In genomic region chr14:35554288-35554687, GRCm38 (mm10) we compare ENCODE assay signal across 15 mouse cellular contexts.
DNase-seq lines count a peak whose midpoint lies in the region; ATAC-seq and TF ChIP-seq lines count a peak whose summit lies in the region.
"Had no signal": no experiment of that assay in that cellular context is flagged by ENCODE, and none has a peak within 500 bp of the region (broad histone marks: within the 10 kb centered on the region; RNA-seq: fewer than 3 reads in every experiment).

No protein-coding gene starts in this region.

- no peak overlapping the region for H3K4me2 ChIP-seq in intestine, embryonic 15.5 days (replicated peaks)
- no peak overlapping the region for H3K4me2 ChIP-seq in liver, postnatal 0 days (ENCODE audit: low read depth, low read length)
- H3K4me2 ChIP-seq: hindbrain, embryonic 14.5 days; liver, embryonic 11.5 days had no signal

- H3K4me3 ChIP-seq in intestine, embryonic 15.5 days (replicated peaks), result no peak overlapping the region
- H3K4me3 ChIP-seq in liver, postnatal 0 days (ENCODE audit: low read depth, low read length), result no peak overlapping the region

- no peaks in the 10 kb centered on the region for H3K4me1 ChIP-seq in intestine, embryonic 15.5 days (replicated peaks)
- no peaks in the 10 kb centered on the region for H3K4me1 ChIP-seq in liver, postnatal 0 days (ENCODE audit: insufficient read depth)

- H3K9ac ChIP-seq in intestine, embryonic 15.5 days, result no peak overlapping the region
- no peak overlapping the region for H3K9ac ChIP-seq in liver, postnatal 0 days (replicated peaks)
- H3K9ac ChIP-seq: hindbrain, embryonic 14.5 days had no signal

- no peak for TF ChIP-seq EP300 in liver, postnatal 0 days (IDR thresholded peaks at IDR 0.05; ENCODE audit: low read depth)

- H3K36me3 ChIP-seq in intestine, embryonic 15.5 days, result no peaks in the 10 kb centered on the region
- H3K36me3 ChIP-seq in liver, postnatal 0 days (replicated peaks; ENCODE audit: insufficient read depth, low read length), result no peaks in the 10 kb centered on the region

- no peak for TF ChIP-seq CTCF in liver, postnatal 0 days (IDR thresholded peaks at IDR 0.05; ENCODE audit: low read depth)

- intact Hi-C loops in left cerebral cortex, postnatal 4 days (cut with DNase I), result no loop called here
- intact Hi-C loops in left cerebral cortex, postnatal 36 days (cut with DNase I), result no loop called here

- no peak overlapping the region for H3K27ac ChIP-seq in intestine, embryonic 15.5 days
- H3K27ac ChIP-seq in liver, postnatal 0 days (ENCODE audit: low read depth), result no peak overlapping the region
- H3K27ac ChIP-seq: hindbrain, embryonic 14.5 days had no signal

- no peak for DNase-seq in cerebellum, adult 11 months
- DNase-seq in left cerebral cortex, adult 11 months (ENCODE audit: low spot score), result peak; percentile 70
- no peak for DNase-seq in left cerebral cortex, postnatal 4 days
- peak; percentile 60 to 61 for DNase-seq in layer of hippocampus, adult 8-10 months (ENCODE audit: low spot score in 2 of 2)
- peak; percentile 64 to 69 for DNase-seq in left cerebral cortex, postnatal 36 days (ENCODE audit: low spot score in 2 of 2)
- no peak for DNase-seq in liver, postnatal 0 days
- DNase-seq: gastrocnemius, postnatal 36 days; kidney, adult 2 months; thymus, postnatal 36 days had no signal

- no peaks in the 10 kb centered on the region for H3K9me3 ChIP-seq in intestine, embryonic 15.5 days
- H3K9me3 ChIP-seq in liver, postnatal 0 days (ENCODE audit: low read length), result no peaks in the 10 kb centered on the region

- H3K27me3 ChIP-seq in intestine, embryonic 15.5 days (replicated peaks), result no peaks in the 10 kb centered on the region
- H3K27me3 ChIP-seq in liver, postnatal 0 days (ENCODE audit: insufficient read depth, low read length), result no peaks in the 10 kb centered on the region
- H3K27me3 ChIP-seq: CH12.LX had no signal

- peak; percentile 64; the same call in 1 of the 2 replicates for ATAC-seq in cerebellum, adult (ENCODE audit: insufficient number of reproducible peaks, low FRiP score, low TSS enrichment)
- no peak for ATAC-seq in intestine, embryonic 15.5 days
- no peak for ATAC-seq in liver, postnatal 0 days
- ATAC-seq: forebrain, embryonic 16.5 days had no signal

- WGBS in intestine, embryonic 15.5 days, result 85% methylated on average over 3 of the region's 3 CpGs
- WGBS in liver, postnatal 0 days (ENCODE audit: insufficient replicate concordance), result 75% methylated on average over 3 of the region's 3 CpGs

Comparison
In these comparisons a context has a peak if more than half of its experiments do, and no peak if none do; other contexts are left out.
1. DNase-seq: peak in left cerebral cortex, adult 11 months (single experiment), layer of hippocampus, adult 8-10 months (2 of 2) and left cerebral cortex, postnatal 36 days (2 of 2); none in cerebellum, adult 11 months (single experiment), left cerebral cortex, postnatal 4 days (single experiment) and liver, postnatal 0 days (single experiment).